Mouse (Mus musculus): Measurements from ENCODE around the gene Ptges3.

DNA sequence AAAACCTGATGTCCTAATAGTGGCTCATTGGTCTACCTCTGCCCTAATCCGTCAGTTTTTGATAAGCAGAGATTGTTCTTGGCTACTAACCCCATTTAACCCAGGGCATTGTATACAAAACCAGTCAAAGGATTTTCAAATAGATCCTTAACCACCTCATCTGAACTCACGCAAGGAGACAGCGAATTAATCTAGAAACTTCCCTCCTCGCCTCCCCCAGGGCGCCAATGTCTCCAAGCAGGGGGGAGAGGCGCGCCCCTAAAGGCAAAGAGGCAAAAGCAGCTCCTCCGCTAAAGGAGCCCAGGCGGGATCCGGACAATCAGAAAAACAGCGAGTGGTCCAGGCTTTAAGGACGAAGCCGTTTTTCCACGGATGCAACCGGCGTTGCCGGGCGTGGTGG, 570 bp upstream of the Ptges3 start:
- TF ChIP-seq POLR2A (IDR thresholded peaks at IDR 0.05; ENCODE audit: borderline replicate concordance, control insufficient read depth, low read depth, low read length) = no peak
- no peak for TF ChIP-seq CTCF (IDR thresholded peaks at IDR 0.05; ENCODE audit: control insufficient read depth, insufficient read depth, low read length)

All from bone marrow, adult 2 months (tissue).